Mouse (Mus musculus): ENCODE results near the gene F10. TPM values are rescaled to one million over a fixed set of nuclear protein-coding genes. Genes with fewer than 3 reads are reported as not detected.

The F10 gene
- total and polyA plus RNA-seq, 3 experiments, result not detected

DNA sequence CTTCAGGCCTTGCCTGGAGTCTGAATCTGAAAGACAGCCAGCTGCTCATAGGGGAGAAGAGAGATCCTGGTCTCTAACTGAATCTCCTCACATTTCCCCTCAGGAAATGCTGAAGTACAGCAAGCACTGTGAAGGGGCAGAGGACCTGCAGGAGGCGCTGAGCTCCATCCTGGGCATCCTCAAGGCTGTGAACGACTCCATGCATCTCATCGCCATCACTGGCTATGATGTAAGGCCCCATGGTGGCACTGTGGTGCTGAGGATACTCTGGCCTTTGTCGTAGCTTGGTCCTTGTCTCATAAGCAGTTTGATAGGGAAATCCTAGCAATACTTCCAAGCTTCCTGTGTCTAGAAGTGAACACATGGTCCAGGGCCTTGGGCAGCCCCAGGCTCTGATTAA, 26.8 kb upstream of the F10 start:
- H3K4me2 ChIP-seq (ENCODE audit: insufficient read depth, low read depth, poor library complexity, severe bottlenecking), result no peak overlapping the region
- H3K27ac ChIP-seq (ENCODE audit: insufficient read depth, low read depth), result no peak overlapping the region
- H3K36me3 ChIP-seq (replicated peaks in 1 of 2; ENCODE audit: control insufficient read depth in 1 of 2, insufficient read depth in 1 of 2, low read length in 1 of 2), result no peaks in the 10 kb centered on the region
- H3K9me3 ChIP-seq (replicated peaks; ENCODE audit: low read length), result peaks cover 14% of the 10 kb centered on the region
- TF ChIP-seq CTCF (conservative IDR thresholded peaks at IDR 0.05 in 1 of 2, IDR thresholded peaks at IDR 0.05 in 1 of 2; ENCODE audit: low read depth in 2 of 2, low read length in 2 of 2) (peak in 1 of 2 experiments; percentile 47; a peak in 2 of 4 replicates), ZMIZ1 (IDR thresholded peaks at IDR 0.05; ENCODE audit: low read depth, low read length) (no peak), RAD21 (IDR thresholded peaks at IDR 0.05; ENCODE audit: low read depth, low read length) (peak; percentile 27), USF1 (IDR thresholded peaks at IDR 0.05; ENCODE audit: low read depth, low read length) (no peak)
- peaks cover 84% of the 10 kb centered on the region for H3K27me3 ChIP-seq (replicated peaks)
- H3K9ac ChIP-seq (ENCODE audit: insufficient read depth, low read depth), result no peak overlapping the region
- H3K79me2 ChIP-seq (replicated peaks; ENCODE audit: control insufficient read depth, extremely low read depth, insufficient read depth, poor library complexity, severe bottlenecking), result no peaks in the 10 kb centered on the region
- no peaks in the 10 kb centered on the region for H3K4me1 ChIP-seq (ENCODE audit: control insufficient read depth in 1 of 2, insufficient read depth in 2 of 2)
- dilution Hi-C loops (cut with MboI; ENCODE audit: extremely low pct_ligation_motif_present, extremely low pct_unique_long_range_greater_than_20kb, low sequenced_read_pairs), result no loop called here
- H3K4me3 ChIP-seq (replicated peaks in 1 of 3; ENCODE audit: low read depth in 2 of 3, low read length in 2 of 3, poor library complexity in 1 of 3), result no peak overlapping the region
- peak; percentile 1 for DNase-seq (ENCODE audit: extremely low read depth)
- in situ Hi-C loops (cut with MboI; ENCODE audit: low pct_ligation_motif_present, low pct_unique_long_range_greater_than_20kb, low sequenced_read_pairs), result no loop called here

DNA sequence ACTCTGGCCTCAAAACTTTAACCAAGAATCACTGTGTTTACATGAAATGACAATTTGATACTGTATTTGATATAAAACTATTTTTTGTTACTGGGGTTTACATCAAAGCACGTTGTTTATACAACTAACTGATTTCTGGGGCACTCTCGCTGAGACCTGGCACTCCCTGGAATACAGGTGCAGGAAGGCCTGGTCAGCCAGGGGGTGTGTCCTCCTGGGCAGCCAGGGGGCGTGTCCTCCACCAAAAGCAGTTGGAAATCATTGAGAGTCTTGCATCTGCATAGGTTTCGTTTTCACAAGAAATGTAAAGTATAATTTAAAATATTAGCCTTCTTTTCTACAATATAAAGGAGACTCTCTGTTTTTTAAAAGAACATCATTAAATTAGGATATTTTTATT, 17.5 kb upstream of the F10 start:
- dilution Hi-C loops (cut with MboI; ENCODE audit: extremely low pct_ligation_motif_present, extremely low pct_unique_long_range_greater_than_20kb, low sequenced_read_pairs), result no loop called here
- H3K9ac ChIP-seq (ENCODE audit: insufficient read depth, low read depth), result no peak overlapping the region
- no peak overlapping the region for H3K4me2 ChIP-seq (ENCODE audit: insufficient read depth, low read depth, poor library complexity, severe bottlenecking)
- no peaks in the 10 kb centered on the region for H3K36me3 ChIP-seq (replicated peaks in 1 of 2; ENCODE audit: control insufficient read depth in 1 of 2, insufficient read depth in 1 of 2, low read length in 1 of 2)
- TF ChIP-seq RCOR1 (conservative IDR thresholded peaks at IDR 0.05; ENCODE audit: low read depth, low read length) (no peak), BHLHE40 (IDR thresholded peaks at IDR 0.05; ENCODE audit: low read depth, low read length) (no peak), SMC3 (IDR thresholded peaks at IDR 0.05; ENCODE audit: low read depth, low read length) (no peak), GABPA (IDR thresholded peaks at IDR 0.05; ENCODE audit: insufficient replicate concordance, low read depth, low read length) (no peak), ZC3H11A (IDR thresholded peaks at IDR 0.05; ENCODE audit: low read depth, low read length) (no peak)
- peaks cover 0 to 6% of the 10 kb centered on the region in 2 experiments; a peak in 1 of 4 replicates for H3K4me1 ChIP-seq (ENCODE audit: control insufficient read depth in 1 of 2, insufficient read depth in 2 of 2)
- in situ Hi-C loops (cut with MboI; ENCODE audit: low pct_ligation_motif_present, low pct_unique_long_range_greater_than_20kb, low sequenced_read_pairs), result no loop called here
- no peak for DNase-seq (ENCODE audit: extremely low read depth)
- peaks cover 89% of the 10 kb centered on the region for H3K27me3 ChIP-seq (replicated peaks)
- no peaks in the 10 kb centered on the region for H3K9me3 ChIP-seq (replicated peaks; ENCODE audit: low read length)
- no peak overlapping the region for H3K4me3 ChIP-seq (replicated peaks in 1 of 3; ENCODE audit: low read depth in 2 of 3, low read length in 2 of 3, poor library complexity in 1 of 3)
- H3K79me2 ChIP-seq (replicated peaks; ENCODE audit: control insufficient read depth, extremely low read depth, insufficient read depth, poor library complexity, severe bottlenecking), result no peaks in the 10 kb centered on the region
- H3K27ac ChIP-seq (ENCODE audit: insufficient read depth, low read depth), result no peak overlapping the region

DNA sequence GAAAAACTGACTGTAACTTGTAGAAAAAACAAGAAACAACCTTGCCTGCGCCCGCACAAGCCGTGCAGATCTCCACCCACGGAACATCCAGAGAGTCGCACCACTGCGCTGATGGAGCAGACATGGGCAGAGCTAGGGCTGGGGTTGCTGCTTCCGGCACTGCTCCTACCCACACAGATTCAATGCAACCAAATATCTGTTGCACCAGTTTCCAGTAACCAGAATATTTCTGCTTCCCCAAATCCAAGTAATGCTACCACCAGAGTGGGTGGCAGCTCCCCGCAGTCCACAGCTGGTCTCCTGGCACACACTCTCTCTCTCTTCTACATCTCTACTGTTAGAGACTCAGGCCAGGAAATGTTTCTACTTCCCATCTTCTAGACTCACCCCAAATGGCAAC, 15.3 kb upstream of the F10 start:
- no peak overlapping the region for H3K27ac ChIP-seq (ENCODE audit: insufficient read depth, low read depth)
- no peaks in the 10 kb centered on the region for H3K36me3 ChIP-seq (replicated peaks in 1 of 2; ENCODE audit: control insufficient read depth in 1 of 2, insufficient read depth in 1 of 2, low read length in 1 of 2)
- peaks cover 89% of the 10 kb centered on the region for H3K27me3 ChIP-seq (replicated peaks)
- dilution Hi-C loops (cut with MboI; ENCODE audit: extremely low pct_ligation_motif_present, extremely low pct_unique_long_range_greater_than_20kb, low sequenced_read_pairs), result no loop called here
- no peak overlapping the region for H3K9ac ChIP-seq (ENCODE audit: insufficient read depth, low read depth)
- TF ChIP-seq MAFK (IDR thresholded peaks at IDR 0.05; ENCODE audit: insufficient replicate concordance, low read length) (no peak), ETS1 (conservative IDR thresholded peaks at IDR 0.05; ENCODE audit: low read depth, low read length) (no peak), MAZ (IDR thresholded peaks at IDR 0.05; ENCODE audit: low read depth, low read length) (no peak)
- no peaks in the 10 kb centered on the region for H3K79me2 ChIP-seq (replicated peaks; ENCODE audit: control insufficient read depth, extremely low read depth, insufficient read depth, poor library complexity, severe bottlenecking)
- H3K4me1 ChIP-seq (ENCODE audit: control insufficient read depth in 1 of 2, insufficient read depth in 2 of 2), result peaks cover 0 to 6% of the 10 kb centered on the region in 2 experiments; a peak in 1 of 4 replicates
- H3K4me2 ChIP-seq (ENCODE audit: insufficient read depth, low read depth, poor library complexity, severe bottlenecking), result no peak overlapping the region
- no peak overlapping the region for H3K4me3 ChIP-seq (replicated peaks in 1 of 3; ENCODE audit: low read depth in 2 of 3, low read length in 2 of 3, poor library complexity in 1 of 3)
- DNase-seq (ENCODE audit: extremely low read depth), result no peak
- in situ Hi-C loops (cut with MboI; ENCODE audit: low pct_ligation_motif_present, low pct_unique_long_range_greater_than_20kb, low sequenced_read_pairs), result no loop called here
- no peaks in the 10 kb centered on the region for H3K9me3 ChIP-seq (replicated peaks; ENCODE audit: low read length)
